Mouse (Mus musculus): ENCODE measurements around the gene 9530053A07Rik. TPM values are rescaled to one million over a fixed set of nuclear protein-coding genes. Genes with fewer than 3 reads are reported as not detected.
"Not testable (repeated sequence)": the region's sequence is repeated elsewhere in the genome, so short reads cannot be mapped to it uniquely, and the experiment has no call there.

Gene 9530053A07Rik
- polyA plus RNA-seq, 1 experiment from 2014 or later: 0.05 TPM

DNA sequence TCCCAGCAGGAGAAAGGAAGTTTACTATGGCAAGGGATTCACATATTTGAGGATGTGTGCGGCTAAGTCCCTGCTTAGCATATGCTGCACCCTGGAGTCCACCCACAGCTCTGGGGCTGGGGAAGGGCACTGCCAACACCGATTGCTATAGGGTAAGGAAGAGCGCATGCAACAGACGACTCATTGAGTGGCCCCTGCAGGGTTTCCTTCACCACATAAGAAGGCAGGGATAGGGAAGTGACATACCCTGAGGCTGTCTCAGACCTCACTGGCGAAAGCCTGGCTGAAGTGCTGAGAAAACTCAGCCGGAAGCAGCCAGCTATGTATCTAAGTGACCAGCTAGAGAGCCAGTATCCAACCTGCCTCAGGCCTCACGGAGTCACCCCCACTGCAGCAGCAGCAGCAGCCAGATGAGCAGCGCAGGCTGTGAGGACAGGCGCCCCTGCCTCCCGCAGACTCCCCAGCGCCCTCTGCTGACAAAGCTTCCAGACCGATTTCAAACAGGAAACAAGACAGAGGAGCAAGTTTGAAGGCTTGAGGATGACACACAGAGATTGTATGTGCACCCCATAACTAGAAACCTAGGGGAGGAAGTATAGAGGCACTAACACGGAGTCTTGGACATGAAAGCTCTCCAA, 22.4 kb downstream of the 9530053A07Rik start:
- H3K27ac ChIP-seq: no peak overlapping the region
- no peaks in the 10 kb centered on the region for H3K36me3 ChIP-seq (replicated peaks)
- H3K9me3 ChIP-seq: no peaks in the 10 kb centered on the region
- WGBS: 16% methylated on average over 13 of the region's 13 CpGs
- DNase-seq (ENCODE audit: extremely low spot score, low spot score): peak; percentile 44
- H3K4me3 ChIP-seq: no peak overlapping the region
- H3K27me3 ChIP-seq (ENCODE audit: poor library complexity, severe bottlenecking): peaks cover 9% of the 10 kb centered on the region
- peaks cover 10% of the 10 kb centered on the region for H3K4me1 ChIP-seq

DNA sequence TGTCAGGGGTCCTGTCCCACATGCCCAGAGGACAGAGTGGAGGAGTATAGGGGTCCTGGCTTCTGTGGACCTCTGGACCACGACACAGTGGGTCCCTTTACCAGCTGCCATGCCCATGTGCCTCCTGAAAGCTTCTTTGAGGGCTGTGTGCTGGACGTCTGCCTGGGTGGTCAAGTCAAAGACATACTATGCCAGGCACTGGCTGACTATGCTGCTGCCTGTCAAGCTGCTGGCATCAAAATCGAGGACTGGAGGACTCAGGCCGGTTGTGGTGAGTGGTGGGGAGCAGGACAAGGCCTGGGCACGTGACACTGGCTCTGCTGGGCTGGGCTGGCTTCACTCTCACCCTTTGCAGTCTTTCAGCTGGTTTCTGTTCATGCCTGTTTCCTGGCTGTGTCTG, 24.3 kb downstream of the 9530053A07Rik start:
- WGBS: 51% methylated on average over 5 of the region's 5 CpGs
- H3K27me3 ChIP-seq (ENCODE audit: poor library complexity, severe bottlenecking): not testable (repeated sequence)

DNA sequence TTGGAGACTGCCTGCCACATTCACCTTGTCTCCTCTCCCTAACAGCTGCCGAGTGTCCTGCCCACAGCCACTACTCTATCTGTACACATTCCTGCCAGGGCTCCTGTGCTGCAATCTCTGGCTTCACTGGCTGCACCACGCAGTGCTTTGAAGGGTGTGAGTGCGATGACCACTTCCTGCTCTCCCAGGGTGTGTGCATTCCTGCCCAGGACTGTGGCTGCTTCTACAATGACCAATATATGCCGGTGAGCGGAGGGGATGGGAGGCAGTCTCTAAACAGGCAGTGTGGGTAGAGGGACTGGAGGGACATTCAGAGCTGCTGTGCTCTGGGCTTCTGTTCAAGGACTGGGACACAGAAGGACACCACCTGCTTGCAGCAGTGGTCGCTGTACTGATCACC, 30.0 kb downstream of the 9530053A07Rik start:
- no peak overlapping the region for H3K4me3 ChIP-seq
- 69% methylated on average over 6 of the region's 6 CpGs for WGBS
- no peaks in the 10 kb centered on the region for H3K36me3 ChIP-seq (replicated peaks)
- H3K27ac ChIP-seq: no peak overlapping the region
- DNase-seq (ENCODE audit: extremely low spot score, low spot score): no peak
- peaks cover 5% of the 10 kb centered on the region for H3K4me1 ChIP-seq
- no peaks in the 10 kb centered on the region for H3K27me3 ChIP-seq (ENCODE audit: poor library complexity, severe bottlenecking)
- no peaks in the 10 kb centered on the region for H3K9me3 ChIP-seq

More for the DNA sequence above, 24.3 kb downstream of the 9530053A07Rik start:
- not testable (repeated sequence) for H3K4me1 ChIP-seq; DNase-seq (ENCODE audit: extremely low spot score, low spot score); H3K27ac ChIP-seq; H3K9me3 ChIP-seq; H3K36me3 ChIP-seq (replicated peaks); H3K4me3 ChIP-seq

DNA sequence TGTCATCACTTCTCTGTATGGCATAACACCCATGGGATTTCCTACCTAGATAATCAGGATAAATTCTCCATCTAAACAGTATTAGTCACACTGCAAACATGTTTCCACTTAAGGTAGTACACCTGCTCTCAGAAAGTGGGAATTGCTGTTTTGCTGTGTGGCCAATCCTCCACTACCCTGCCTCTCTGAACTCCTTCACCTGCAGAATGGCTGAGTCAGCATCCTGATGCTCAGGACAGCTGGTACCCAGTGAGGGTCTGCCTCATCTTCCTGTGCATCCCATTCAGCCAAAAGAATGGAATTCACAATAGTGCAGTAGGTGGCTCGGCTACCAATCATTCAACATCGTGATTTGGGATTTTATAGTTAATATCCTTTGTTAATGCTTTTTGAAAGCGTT, 30.6 kb downstream of the 9530053A07Rik start:
- H3K36me3 ChIP-seq (replicated peaks): no peaks in the 10 kb centered on the region
- no peaks in the 10 kb centered on the region for H3K9me3 ChIP-seq
- DNase-seq (ENCODE audit: extremely low spot score, low spot score): no peak
- H3K27me3 ChIP-seq (ENCODE audit: poor library complexity, severe bottlenecking): no peaks in the 10 kb centered on the region
- 83% methylated on average over 3 of the region's 3 CpGs for WGBS
- H3K27ac ChIP-seq: no peak overlapping the region
- H3K4me3 ChIP-seq: no peak overlapping the region
- H3K4me1 ChIP-seq: peaks cover 5% of the 10 kb centered on the region

DNA sequence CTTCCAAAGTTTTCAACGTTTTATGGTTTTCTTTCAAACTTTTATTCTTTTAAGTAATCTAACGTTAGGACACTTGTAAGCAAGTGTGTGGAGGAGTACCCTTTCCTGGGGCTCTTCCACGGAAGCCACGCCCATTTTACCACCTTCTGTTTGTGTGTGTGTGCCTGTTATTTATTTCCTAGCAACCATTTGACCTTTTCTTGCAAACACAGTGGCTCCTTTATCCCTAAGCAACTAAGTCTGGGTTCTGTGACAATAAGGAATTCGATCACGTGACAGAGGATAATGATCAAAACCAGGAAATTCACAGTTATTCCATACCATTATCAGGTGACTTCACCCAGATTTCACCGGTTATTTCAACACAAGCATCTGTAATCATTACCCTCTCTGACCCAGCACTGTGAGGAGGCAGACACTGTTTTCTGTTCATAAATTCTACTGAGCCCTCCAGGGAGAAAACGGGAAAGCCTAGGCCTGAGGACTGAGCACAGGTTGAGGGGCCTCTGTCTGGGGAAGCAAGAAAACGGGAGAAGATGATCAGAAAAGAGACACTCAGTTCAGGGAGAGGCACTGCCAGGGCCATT, 32.0 kb downstream of the 9530053A07Rik start:
- no peak for DNase-seq (ENCODE audit: extremely low spot score, low spot score)
- Histone ChIP-seq H3K4me1 (peaks cover 5% of the 10 kb centered on the region), H3K4me3 (no peak overlapping the region), H3K27ac (no peak overlapping the region), H3K27me3 (ENCODE audit: poor library complexity, severe bottlenecking) (no peaks in the 10 kb centered on the region), H3K36me3 (replicated peaks) (no peaks in the 10 kb centered on the region), H3K9me3 (peaks cover 4% of the 10 kb centered on the region; the same call in 1 of the 2 replicates)
- WGBS: 72% methylated on average over 9 of the region's 9 CpGs

DNA sequence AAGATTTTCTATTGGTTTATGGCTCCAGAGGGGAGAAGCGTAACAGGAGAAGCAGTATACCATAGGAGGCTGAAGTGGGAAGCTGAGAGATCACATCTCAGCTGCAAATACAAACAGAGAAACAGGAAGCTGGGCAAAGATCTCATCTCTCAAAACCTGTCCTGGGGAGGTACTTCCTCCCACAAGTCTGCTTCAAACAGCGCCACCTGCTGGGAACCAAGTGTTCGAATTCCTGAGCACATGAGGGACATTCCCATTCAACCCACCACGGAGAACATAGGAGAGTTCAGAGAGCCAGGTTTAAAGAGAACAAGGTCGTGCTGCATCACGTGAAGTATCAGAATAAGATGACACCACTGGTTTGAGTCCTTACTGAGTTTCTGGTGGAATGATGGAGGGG, 36.1 kb downstream of the 9530053A07Rik start:
- DNase-seq (ENCODE audit: extremely low spot score, low spot score): no peak
- 75% methylated on average over 6 of the region's 6 CpGs for WGBS
- Histone ChIP-seq H3K4me3 (no peak overlapping the region), H3K27ac (no peak overlapping the region), H3K4me1 (peaks cover 16% of the 10 kb centered on the region), H3K36me3 (replicated peaks) (no peaks in the 10 kb centered on the region), H3K27me3 (ENCODE audit: poor library complexity, severe bottlenecking) (no peaks in the 10 kb centered on the region), H3K9me3 (peaks cover 4% of the 10 kb centered on the region; the same call in 1 of the 2 replicates)

DNA sequence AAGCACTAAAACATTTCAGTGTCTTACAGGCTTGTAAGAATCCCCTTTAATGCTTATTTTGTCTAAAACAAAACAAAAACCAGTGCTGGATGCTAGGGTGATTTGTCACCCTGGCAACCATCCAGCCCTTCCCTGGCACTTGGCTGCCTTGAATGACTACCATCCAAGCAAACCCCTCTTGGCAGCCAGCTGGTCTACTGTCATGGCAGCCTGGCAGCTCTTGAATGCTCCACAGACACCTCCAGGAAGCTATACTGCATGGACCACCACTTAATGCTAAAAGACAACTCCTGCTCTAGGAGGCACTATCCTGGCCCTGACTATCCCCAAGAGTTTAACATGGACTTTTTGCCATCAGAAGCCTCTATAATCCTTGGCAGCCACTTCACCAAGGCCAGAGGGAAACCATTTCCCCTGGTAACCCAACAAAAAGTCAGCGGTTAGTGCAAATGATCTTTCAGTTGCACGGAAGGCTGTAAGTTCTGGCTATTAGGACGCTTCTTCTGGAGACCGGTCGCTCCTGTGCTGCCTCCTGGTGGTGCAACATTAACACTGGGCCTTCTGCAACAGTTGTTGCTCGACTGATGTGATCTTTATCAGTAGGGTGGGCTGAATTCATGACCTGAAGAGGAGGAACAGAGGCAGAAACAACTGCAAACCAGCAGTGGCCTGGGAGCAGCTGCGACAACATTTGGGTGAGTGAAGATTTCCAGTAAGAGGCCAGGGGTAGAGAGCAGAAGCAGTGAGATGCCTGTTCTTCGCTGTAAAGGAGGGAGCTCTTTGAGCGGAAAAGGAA, 39.3 kb downstream of the 9530053A07Rik start:
- WGBS: 11% methylated on average over 9 of the region's 9 CpGs
- DNase-seq (ENCODE audit: extremely low spot score, low spot score): peak; percentile 68
- H3K27ac ChIP-seq: peak overlapping the region; percentile 90
- peak overlapping the region; percentile 92 for H3K4me3 ChIP-seq
- peaks cover 4% of the 10 kb centered on the region; the same call in 1 of the 2 replicates for H3K9me3 ChIP-seq
- H3K27me3 ChIP-seq (ENCODE audit: poor library complexity, severe bottlenecking): no peaks in the 10 kb centered on the region
- no peaks in the 10 kb centered on the region for H3K36me3 ChIP-seq (replicated peaks)
- H3K4me1 ChIP-seq: peaks cover 34% of the 10 kb centered on the region

DNA sequence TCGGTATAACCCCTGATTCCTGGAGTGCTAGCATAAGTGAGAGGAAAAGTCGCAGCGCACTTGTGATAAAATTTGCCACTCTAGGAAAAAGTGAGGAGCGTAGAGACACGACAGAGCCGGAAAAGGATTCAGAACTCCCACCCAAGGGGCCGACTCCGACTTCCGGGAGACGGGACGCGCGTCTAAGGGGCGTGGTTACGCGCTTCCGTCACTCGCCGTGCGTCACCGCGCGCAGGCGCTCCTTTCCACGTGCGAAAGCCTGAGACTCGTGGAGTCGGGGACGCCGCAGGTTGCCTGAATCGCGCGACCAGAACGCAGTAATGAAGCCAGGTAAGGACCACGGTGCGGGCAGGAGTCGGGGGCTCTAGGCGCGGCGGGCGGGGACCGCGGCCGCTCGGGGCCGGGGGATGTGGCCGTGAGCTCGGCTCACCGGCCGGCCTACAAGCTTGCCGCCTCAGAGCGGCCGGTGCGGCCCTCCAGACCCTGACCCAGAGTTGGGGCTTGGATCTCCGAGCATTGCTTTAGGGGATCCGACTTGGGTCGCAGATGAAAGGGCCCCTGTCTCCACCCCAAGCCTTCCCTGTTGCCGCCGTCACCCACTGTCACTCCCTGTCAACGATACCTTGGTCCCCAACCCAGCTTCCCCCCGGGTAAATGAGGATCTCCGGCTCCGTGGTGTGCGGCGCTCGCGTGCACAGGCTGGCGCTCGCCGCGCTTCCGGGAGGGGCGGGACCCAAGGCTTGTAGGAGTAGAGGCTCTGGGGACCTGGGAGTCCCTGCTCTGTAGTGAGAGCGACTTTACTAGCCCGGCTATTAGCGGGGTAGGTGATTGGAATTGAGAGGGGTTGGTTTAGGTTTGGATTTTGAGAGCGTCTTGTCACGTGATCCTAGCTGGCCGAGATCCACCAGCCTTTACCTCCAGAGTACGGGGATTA, 40.5 kb downstream of the 9530053A07Rik start, which contains the start of gene Fbl:
Gene Fbl, plus strand, starts transcription at position 222 of the 934 bp plus-strand sequence.
- H3K9me3 ChIP-seq: peaks cover 4% of the 10 kb centered on the region; the same call in 1 of the 2 replicates
- H3K27me3 ChIP-seq (ENCODE audit: poor library complexity, severe bottlenecking): no peaks in the 10 kb centered on the region
- H3K27ac ChIP-seq: peak within 1 kb of the TSS; percentile 90
- peaks cover 34% of the 10 kb centered on the region for H3K4me1 ChIP-seq
- H3K4me3 ChIP-seq: peak within 1 kb of the TSS; percentile 92
- peak; percentile 90 for DNase-seq (ENCODE audit: extremely low spot score, low spot score)
- peaks cover 7% of the 10 kb centered on the region for H3K36me3 ChIP-seq (replicated peaks)
- WGBS: under 1% methylated on average over 80 of the region's 80 CpGs

DNA sequence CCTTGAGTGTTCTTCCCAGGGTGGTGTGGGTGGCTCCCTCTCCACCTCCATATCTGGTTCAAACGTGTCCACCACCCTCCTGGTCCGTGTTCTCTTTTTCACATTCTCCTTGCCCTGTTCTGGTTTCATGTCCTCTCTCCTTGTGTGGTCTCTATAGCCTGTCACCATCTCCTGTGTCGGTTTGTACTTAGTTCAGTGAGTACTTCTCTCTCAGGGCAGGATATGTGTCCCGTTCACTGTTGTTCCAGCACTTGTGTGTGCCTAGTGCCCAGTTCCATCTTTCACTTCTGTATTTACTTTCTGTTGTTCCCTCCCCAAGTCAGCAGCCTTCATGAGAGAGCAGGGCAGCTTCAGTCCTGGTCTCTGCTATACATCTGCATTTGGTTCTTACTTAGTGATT, 46.1 kb downstream of the 9530053A07Rik start:
- Histone ChIP-seq H3K4me1 (peaks cover 25% of the 10 kb centered on the region), H3K4me3 (no peak overlapping the region), H3K27ac (no peak overlapping the region), H3K27me3 (ENCODE audit: poor library complexity, severe bottlenecking) (no peaks in the 10 kb centered on the region), H3K36me3 (replicated peaks) (peaks cover 49% of the 10 kb centered on the region), H3K9me3 (no peaks in the 10 kb centered on the region)
- 91% methylated on average over 4 of the region's 4 CpGs for WGBS
- no peak for DNase-seq (ENCODE audit: extremely low spot score, low spot score)

DNA sequence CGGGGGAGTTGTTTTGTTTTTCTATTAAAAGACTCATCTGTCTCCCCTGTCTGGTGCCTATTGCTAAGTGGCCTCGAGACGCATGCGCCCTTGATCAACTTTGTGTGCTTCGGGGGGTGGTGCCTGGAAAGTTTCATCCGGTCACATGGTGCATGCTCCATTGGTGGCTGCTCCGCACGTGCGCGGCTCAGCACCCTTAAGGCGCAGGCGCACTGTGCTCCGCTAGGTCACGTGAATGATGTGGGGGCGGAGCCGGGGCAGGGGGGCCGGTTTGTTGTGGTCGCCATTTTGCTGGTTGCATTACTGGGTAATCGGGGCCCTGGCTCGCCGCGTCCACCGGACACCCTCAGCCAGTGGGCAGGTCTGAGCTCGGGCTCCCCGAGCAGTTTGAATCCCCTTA, 50.0 kb downstream of the 9530053A07Rik start, which contains the start of gene Dyrk1b:
Gene Dyrk1b, plus strand, starts transcription at position 242 of the 400 bp plus-strand sequence.
- Histone ChIP-seq H3K36me3 (replicated peaks) (peaks cover 82% of the 10 kb centered on the region), H3K4me1 (peaks cover 20% of the 10 kb centered on the region)
- 0% methylated on average over 25 of the region's 25 CpGs for WGBS

DNA sequence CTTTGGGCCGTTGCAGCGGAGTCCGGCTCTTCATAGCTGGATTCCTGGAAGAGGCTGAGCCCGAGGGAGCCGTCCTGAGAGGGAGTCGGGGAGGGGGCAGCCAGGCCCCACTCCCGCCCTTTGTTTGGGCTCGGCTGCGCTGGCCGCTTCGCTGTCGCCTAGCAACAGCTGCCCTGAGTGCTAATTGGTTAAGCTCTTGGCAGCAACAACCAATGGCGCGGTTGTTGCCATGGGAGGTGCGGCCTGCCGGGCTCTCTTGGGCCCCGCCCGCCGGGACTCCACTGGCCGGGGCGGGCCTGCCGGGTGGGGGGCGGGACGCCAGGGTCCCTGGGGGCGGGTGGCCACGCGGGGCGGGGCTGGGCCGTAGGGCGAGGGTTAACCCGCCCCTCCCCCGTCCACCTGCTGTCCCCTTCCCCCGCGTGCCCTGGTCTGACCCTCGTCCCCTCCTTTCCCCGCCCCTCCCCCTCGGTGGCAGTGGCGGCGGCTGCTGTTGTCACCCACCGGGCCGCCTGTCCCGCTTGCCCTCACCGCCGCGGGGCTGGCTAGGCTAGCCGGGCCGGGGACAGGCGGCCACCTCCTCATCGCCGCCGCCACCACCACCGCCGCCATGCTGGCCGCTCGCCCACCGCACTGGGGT, 50.6 kb downstream of the 9530053A07Rik start:
- Histone ChIP-seq H3K36me3 (replicated peaks) (peaks cover 82% of the 10 kb centered on the region), H3K4me1 (peaks cover 20% of the 10 kb centered on the region), H3K4me3 (peak overlapping the region; percentile 91), H3K27me3 (ENCODE audit: poor library complexity, severe bottlenecking) (no peaks in the 10 kb centered on the region), H3K9me3 (no peaks in the 10 kb centered on the region), H3K27ac (peak overlapping the region; percentile 98)
- under 1% methylated on average over 46 of the region's 56 CpGs for WGBS
- DNase-seq (ENCODE audit: extremely low spot score, low spot score): peak; percentile 93

More for the DNA sequence above, 50.0 kb downstream of the 9530053A07Rik start, which contains the start of gene Dyrk1b:
- peak; percentile 98 for DNase-seq (ENCODE audit: extremely low spot score, low spot score)
- Histone ChIP-seq H3K27ac (peak within 1 kb of the TSS; percentile 98), H3K27me3 (ENCODE audit: poor library complexity, severe bottlenecking) (no peaks in the 10 kb centered on the region), H3K4me3 (peak within 1 kb of the TSS; percentile 91), H3K9me3 (no peaks in the 10 kb centered on the region)
